Mouse (Mus musculus) C2C12 (cell line): ENCODE measurements around the gene Tet3.

Experiments
- CTCF ChIP-seq: IDR thresholded peaks from one replicate; pipeline ENCODE4 v1.5.1; 2011; ENCODE audit not compliant: control insufficient read depth, insufficient read depth, insufficient read length
- MYOD1 ChIP-seq: IDR thresholded peaks from one replicate; pipeline ENCODE4 v1.6.1; 2011; ENCODE audit warnings: low read depth; ENCODE audit not compliant: control insufficient read depth, insufficient read length

DNA sequence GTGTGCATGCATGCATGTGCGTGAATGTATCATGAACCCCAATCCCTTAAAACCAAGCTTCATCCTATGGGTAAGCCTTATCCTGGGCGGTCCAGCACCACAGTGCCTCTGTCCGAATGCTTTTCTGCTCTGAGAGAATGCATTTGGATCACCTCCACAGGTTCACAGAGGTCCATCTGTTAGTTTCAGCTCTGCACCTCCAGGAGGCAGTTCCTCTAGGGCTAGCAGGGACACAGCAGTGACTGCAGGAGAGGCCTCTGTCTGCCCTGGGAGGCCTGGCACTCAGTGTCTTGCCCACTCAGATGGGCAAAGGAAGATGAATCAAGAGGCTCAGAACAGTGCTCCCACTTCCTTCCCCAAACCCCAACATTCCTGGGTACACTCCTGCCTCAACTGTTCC, 32.3 kb downstream of the Tet3 start:
- TF ChIP-seq MYOD1 = no peak
- no peak for TF ChIP-seq CTCF
